Mouse (Mus musculus): Measurements from ENCODE around the gene Acot11.
"Not testable (repeated sequence)": the region's sequence is repeated elsewhere in the genome, so short reads cannot be mapped to it uniquely, and the experiment has no call there.

Acot11 gene

GRCm38 (mm10) chr4:106810039-106810438, 5.2 kb upstream of the Acot11 start:
- no peak for DNase-seq

- no peak for DNase-seq
Measured at GRCm38 (mm10) chr4:106807287-106807686, 2.5 kb upstream of the Acot11 start.

- DNase-seq: no peak
Measured at GRCm38 (mm10) chr4:106805890-106806289, 1.1 kb upstream of the Acot11 start.

- DNase-seq: no peak
Measured at GRCm38 (mm10) chr4:106804201-106804909, 443 bp downstream of the Acot11 start.

GRCm38 (mm10) chr4:106803781-106804180, 1.0 kb downstream of the Acot11 start:
- no peak for DNase-seq

- peak; percentile 70 to 74 for DNase-seq
Measured at GRCm38 (mm10) chr4:106799772-106800336, 4.9 kb downstream of the Acot11 start.

GRCm38 (mm10) chr4:106798908-106799546, 5.8 kb downstream of the Acot11 start:
- DNase-seq: peak in 1 of 2 experiments; percentile 20

GRCm38 (mm10) chr4:106795289-106795688, 9.5 kb downstream of the Acot11 start:
- no peak for DNase-seq

- DNase-seq: no peak
Measured at GRCm38 (mm10) chr4:106794247-106794646, 10.6 kb downstream of the Acot11 start.

- not testable (repeated sequence) for DNase-seq
Measured at GRCm38 (mm10) chr4:106793826-106794225, 11.0 kb downstream of the Acot11 start.

GRCm38 (mm10) chr4:106792276-106792675, 12.5 kb downstream of the Acot11 start:
- no peak for DNase-seq

- DNase-seq: no peak
Measured at GRCm38 (mm10) chr4:106790938-106791337, 13.9 kb downstream of the Acot11 start.

GRCm38 (mm10) chr4:106790218-106790617, 14.6 kb downstream of the Acot11 start:
- not testable (repeated sequence) for DNase-seq

GRCm38 (mm10) chr4:106789705-106790104, 15.1 kb downstream of the Acot11 start:
- DNase-seq: no peak

- no peak for DNase-seq
Measured at GRCm38 (mm10) chr4:106788627-106789026, 16.2 kb downstream of the Acot11 start.

GRCm38 (mm10) chr4:106787830-106788229, 17.0 kb downstream of the Acot11 start:
- DNase-seq: no peak

GRCm38 (mm10) chr4:106785753-106786540, 18.9 kb downstream of the Acot11 start:
- peak in 1 of 2 experiments; percentile 24 for DNase-seq

- no peak for DNase-seq
Measured at GRCm38 (mm10) chr4:106785345-106785744, 19.5 kb downstream of the Acot11 start.

- no peak for DNase-seq
Measured at GRCm38 (mm10) chr4:106784806-106785205, 20.0 kb downstream of the Acot11 start.

GRCm38 (mm10) chr4:106783137-106783536, 21.7 kb downstream of the Acot11 start:
- DNase-seq: no peak

GRCm38 (mm10) chr4:106780045-106780444, 24.8 kb downstream of the Acot11 start:
- peak in 1 of 2 experiments; percentile 9 for DNase-seq

GRCm38 (mm10) chr4:106778116-106778788, 26.5 kb downstream of the Acot11 start:
- DNase-seq: peak; percentile 90 to 92

- DNase-seq: peak in 1 of 2 experiments; percentile 28
Measured at GRCm38 (mm10) chr4:106776998-106777397, 27.8 kb downstream of the Acot11 start.
